In genomic region chr11:95041139-95041609, GRCm38 (mm10) we compare ENCODE assay signal across 8 mouse cellular contexts. TPM values are rescaled to one million over a fixed set of nuclear protein-coding genes. Genes with fewer than 3 reads are reported as not detected.
DNase-seq lines count a peak whose midpoint lies in the region; ATAC-seq lines count a peak whose summit lies in the region.

Gene Pdk2 (minus strand): TSS chr11:95041354.

- WGBS in forebrain, embryonic 12.5 days, result 0% methylated on average over 41 of the region's 41 CpGs
- under 1% methylated on average over 41 of the region's 41 CpGs for WGBS in heart, embryonic 16.5 days
- WGBS in liver, embryonic 13.5 days (ENCODE audit: insufficient replicate concordance), result under 1% methylated on average over 41 of the region's 41 CpGs
- WGBS in stomach, embryonic 14.5 days, result under 1% methylated on average over 41 of the region's 41 CpGs

- no peaks in the 10 kb centered on the region for H3K36me3 ChIP-seq in forebrain, embryonic 12.5 days (replicated peaks)
- peaks cover 15% of the 10 kb centered on the region for H3K36me3 ChIP-seq in heart, embryonic 16.5 days (ENCODE audit: control insufficient read depth, insufficient read depth)
- H3K36me3 ChIP-seq in liver, embryonic 13.5 days, result no peaks in the 10 kb centered on the region
- 0 out of 2 replicates have a peak, but pooled peaks cover 5% of the 10 kb centered on the region for H3K36me3 ChIP-seq in stomach, embryonic 14.5 days (ENCODE audit: control insufficient read depth, insufficient read depth, low read length)

- H3K4me2 ChIP-seq in forebrain, embryonic 12.5 days, result peak within 1 kb of the TSS; percentile 89
- H3K4me2 ChIP-seq in heart, embryonic 16.5 days (ENCODE audit: low read depth, low read length), result peak within 1 kb of the TSS; percentile 80
- peak within 1 kb of the TSS; percentile 97 for H3K4me2 ChIP-seq in liver, embryonic 13.5 days
- peak within 1 kb of the TSS; percentile 89 for H3K4me2 ChIP-seq in stomach, embryonic 14.5 days (replicated peaks; ENCODE audit: low read depth, low read length)

- H3K27ac ChIP-seq in forebrain, embryonic 12.5 days, result peak within 1 kb of the TSS; percentile 61
- H3K27ac ChIP-seq in heart, embryonic 16.5 days (ENCODE audit: low read length), result peak within 1 kb of the TSS; percentile 96
- H3K27ac ChIP-seq in liver, embryonic 13.5 days, result peak within 1 kb of the TSS; percentile 83
- H3K27ac ChIP-seq in stomach, embryonic 14.5 days (ENCODE audit: low read length), result peak within 1 kb of the TSS; percentile 69

- H3K9me3 ChIP-seq in forebrain, embryonic 12.5 days, result no peaks in the 10 kb centered on the region
- no peaks in the 10 kb centered on the region for H3K9me3 ChIP-seq in heart, embryonic 16.5 days (replicated peaks; ENCODE audit: control insufficient read depth, low read length)
- no peaks in the 10 kb centered on the region for H3K9me3 ChIP-seq in liver, embryonic 13.5 days (replicated peaks)
- H3K9me3 ChIP-seq in stomach, embryonic 14.5 days (ENCODE audit: control insufficient read depth, low read depth, low read length), result no peaks in the 10 kb centered on the region

- peak within 1 kb of the TSS; percentile 64 for H3K9ac ChIP-seq in forebrain, embryonic 12.5 days
- H3K9ac ChIP-seq in heart, embryonic 16.5 days (ENCODE audit: low read length), result peak within 1 kb of the TSS; percentile 95
- H3K9ac ChIP-seq in liver, embryonic 13.5 days, result peak within 1 kb of the TSS; percentile 83
- H3K9ac ChIP-seq in stomach, embryonic 14.5 days (replicated peaks; ENCODE audit: low read depth, low read length), result peak within 1 kb of the TSS; percentile 64

- peaks cover 8% of the 10 kb centered on the region; the same call in 1 of the 2 replicates for H3K27me3 ChIP-seq in forebrain, embryonic 12.5 days
- H3K27me3 ChIP-seq in heart, embryonic 16.5 days (ENCODE audit: control insufficient read depth, insufficient read depth, low read length), result no peaks in the 10 kb centered on the region
- H3K27me3 ChIP-seq in liver, embryonic 13.5 days, result peaks cover 14% of the 10 kb centered on the region
- no peaks in the 10 kb centered on the region for H3K27me3 ChIP-seq in stomach, embryonic 14.5 days (ENCODE audit: control insufficient read depth, insufficient read depth, low read length)

- DNase-seq in ES-CJ7 (ENCODE audit: low read depth, low spot score), result peak; percentile 99
- DNase-seq in kidney, postnatal 25 days, result peak; percentile 96 to 100
- peak; percentile 95 for DNase-seq in liver, embryonic 13.5 days
- DNase-seq in natural killer cell, adult 2 months (ENCODE audit: low spot score in 2 of 2), result peak; percentile 91

- peak; percentile 84 for ATAC-seq in cerebellum, adult (ENCODE audit: insufficient number of reproducible peaks, low FRiP score, low TSS enrichment)
- peak; percentile 98 for ATAC-seq in forebrain, embryonic 12.5 days (ENCODE audit: low FRiP score)
- peak; percentile 95 for ATAC-seq in heart, embryonic 16.5 days (replicated peaks; ENCODE audit: extremely low read depth, insufficient read depth, low FRiP score)
- ATAC-seq in liver, embryonic 13.5 days (ENCODE audit: low read depth), result peak; percentile 96
- peak; percentile 97 for ATAC-seq in stomach, embryonic 14.5 days (ENCODE audit: insufficient number of reproducible peaks, insufficient read depth, low FRiP score, low read depth)

- peaks cover 20% of the 10 kb centered on the region for H3K4me1 ChIP-seq in forebrain, embryonic 12.5 days
- peaks cover 13% of the 10 kb centered on the region for H3K4me1 ChIP-seq in heart, embryonic 16.5 days (ENCODE audit: control insufficient read depth, insufficient read depth, low read length)
- H3K4me1 ChIP-seq in liver, embryonic 13.5 days (replicated peaks), result peaks cover 42% of the 10 kb centered on the region
- H3K4me1 ChIP-seq in stomach, embryonic 14.5 days (ENCODE audit: control insufficient read depth, insufficient read depth, low read length), result peaks cover 9% of the 10 kb centered on the region; the same call in 1 of the 2 replicates

- H3K4me3 ChIP-seq in forebrain, embryonic 12.5 days (replicated peaks), result peak within 1 kb of the TSS; percentile 70
- H3K4me3 ChIP-seq in heart, embryonic 16.5 days (ENCODE audit: low read length), result peak within 1 kb of the TSS; percentile 92
- H3K4me3 ChIP-seq in liver, embryonic 13.5 days (replicated peaks), result peak within 1 kb of the TSS; percentile 71
- peak within 1 kb of the TSS; percentile 91 for H3K4me3 ChIP-seq in stomach, embryonic 14.5 days (ENCODE audit: low read depth, low read length)

RNA-seq across cellular contexts. Expression of gene Pdk2, which starts in this region (rescaled TPM):
- polyA plus RNA-seq in forebrain, embryonic 12.5 days (2016; fragmentation: Nextera tagmentation; extraction: Ambion mirVana), result 17.3 and 19.4 TPM in 2 replicates
- 141 and 148 TPM in 2 replicates for polyA plus RNA-seq in heart, embryonic 16.5 days (2015; fragmentation: Nextera tagmentation; extraction: Ambion mirVana)
- 5.8 and 8.6 TPM in 2 replicates for polyA plus RNA-seq in liver, embryonic 13.5 days (2015; fragmentation: Nextera tagmentation; extraction: Ambion mirVana)
- 34.1 and 35.8 TPM in 2 replicates for polyA plus RNA-seq in stomach, embryonic 14.5 days (2014; fragmentation: Nextera tagmentation; extraction: Ambion mirVana)

Comparison
In these comparisons a context has a peak if more than half of its experiments do, and no peak if none do; other contexts are left out.
1. Peak in every context shown above with its lines: DNase-seq, ATAC-seq, H3K4me3 ChIP-seq and H3K27ac ChIP-seq.